Comparison of ENCODE assay signal across 7 mouse cellular contexts in the genomic region with DNA sequence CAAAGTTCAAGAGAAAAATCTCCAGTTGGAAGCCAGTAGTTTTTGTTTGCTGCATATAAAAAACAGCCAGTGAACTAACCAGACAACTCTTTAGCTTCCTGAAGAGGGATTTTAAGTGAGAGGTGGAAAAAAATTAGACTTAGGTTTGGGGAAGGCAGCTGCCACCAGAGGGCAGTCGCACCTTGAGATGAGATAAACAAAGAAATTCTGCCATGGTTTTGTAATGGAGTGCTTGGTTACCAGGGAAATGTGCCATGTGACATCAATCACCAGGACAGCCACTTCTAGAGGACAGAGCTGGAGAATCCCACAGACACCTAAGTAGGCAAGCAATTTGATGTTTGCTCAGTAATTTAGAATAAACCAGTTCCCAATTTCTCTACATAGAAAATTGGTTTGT.
DNase-seq lines count a peak whose midpoint lies in the region; ATAC-seq and TF ChIP-seq lines count a peak whose summit lies in the region.

No protein-coding gene starts in this region.

- no peak overlapping the region for H3K4me2 ChIP-seq in midbrain, embryonic 16.5 days (ENCODE audit: low read length)

- no peaks in the 10 kb centered on the region for H3K36me3 ChIP-seq in ES-E14 (ENCODE audit: control insufficient read depth, insufficient read depth, low read length, poor library complexity, severe bottlenecking)
- H3K36me3 ChIP-seq in hindbrain, embryonic 10.5 days: no peaks in the 10 kb centered on the region
- no peaks in the 10 kb centered on the region for H3K36me3 ChIP-seq in midbrain, embryonic 16.5 days (ENCODE audit: control insufficient read depth, insufficient read depth, low read length)

- no peaks in the 10 kb centered on the region for H3K27me3 ChIP-seq in hindbrain, embryonic 10.5 days (ENCODE audit: insufficient read depth, poor library complexity, severe bottlenecking)
- no peaks in the 10 kb centered on the region for H3K27me3 ChIP-seq in midbrain, embryonic 16.5 days (ENCODE audit: control insufficient read depth, insufficient read depth, low read depth, low read length)

- H3K9me3 ChIP-seq in ES-E14 (ENCODE audit: control insufficient read depth, insufficient read depth, low read depth, low read length): no peaks in the 10 kb centered on the region
- H3K9me3 ChIP-seq in hindbrain, embryonic 10.5 days: no peaks in the 10 kb centered on the region
- no peaks in the 10 kb centered on the region for H3K9me3 ChIP-seq in midbrain, embryonic 16.5 days (replicated peaks; ENCODE audit: control insufficient read depth, low read length, poor library complexity, severe bottlenecking)

- ATAC-seq in midbrain, embryonic 16.5 days: peak; percentile 78

- H3K4me3 ChIP-seq in ES-E14 (ENCODE audit: insufficient read depth in 1 of 2, low read depth in 1 of 2, low read length in 2 of 2, poor library complexity in 1 of 2, severe bottlenecking in 1 of 2): no peak overlapping the region
- H3K4me3 ChIP-seq in hindbrain, embryonic 10.5 days: no peak overlapping the region
- no peak overlapping the region for H3K4me3 ChIP-seq in midbrain, embryonic 16.5 days (ENCODE audit: low read depth, low read length)

- in situ Hi-C loops in ES-E14 (cut with MboI; ENCODE audit: low sequenced_read_pairs in 2 of 2, unreplicated experiment in 2 of 2): no loop called here

- H3K9ac ChIP-seq in ES-E14 (ENCODE audit: insufficient read depth, low read depth, low read length, poor library complexity, severe bottlenecking): no peak overlapping the region
- no peak overlapping the region for H3K9ac ChIP-seq in midbrain, embryonic 16.5 days (ENCODE audit: low read depth, low read length)

- no peaks in the 10 kb centered on the region for H3K4me1 ChIP-seq in ES-E14 (ENCODE audit: control insufficient read depth in 2 of 2, insufficient read depth in 2 of 2, low read length in 2 of 2, poor library complexity in 1 of 2)
- no peaks in the 10 kb centered on the region for H3K4me1 ChIP-seq in hindbrain, embryonic 10.5 days (replicated peaks)
- no peaks in the 10 kb centered on the region for H3K4me1 ChIP-seq in midbrain, embryonic 16.5 days (ENCODE audit: control insufficient read depth, insufficient read depth, low read length)

- H3K27ac ChIP-seq in ES-E14 (ENCODE audit: insufficient read depth, low read depth, low read length, poor library complexity, severe bottlenecking): no peak overlapping the region
- H3K27ac ChIP-seq in hindbrain, embryonic 10.5 days: no peak overlapping the region
- H3K27ac ChIP-seq in midbrain, embryonic 16.5 days (ENCODE audit: low read length): no peak overlapping the region

- peak; percentile 16 for DNase-seq in A20 (ENCODE audit: low read depth, low spot score)
- peak; percentile 60 for DNase-seq in ES-E14 (ENCODE audit: low read depth, low spot score)
- DNase-seq in cerebellum, postnatal 4 days (ENCODE audit: low spot score in 2 of 2): peak; percentile 54 to 58
- DNase-seq in hindbrain, embryonic 10.5 days (ENCODE audit: low spot score): peak; percentile 65
- DNase-seq in layer of hippocampus, postnatal 14 days (ENCODE audit: low spot score in 2 of 2): peak; percentile 36 to 39
- DNase-seq in spleen, postnatal 14 days (ENCODE audit: low spot score in 2 of 2): no peak

- WGBS in hindbrain, embryonic 10.5 days: 2% methylated on average over 1 of the region's 1 CpGs
- 0% methylated on average over 1 of the region's 1 CpGs for WGBS in midbrain, embryonic 16.5 days

TF ChIP-seq in ES-E14, 5 proteins besides CTCF, POLR2A, EP300 and RAD21:
- TF ChIP-seq ZNF384 (IDR thresholded peaks at IDR 0.05; ENCODE audit: low read depth, low read length) (0 out of 2 replicates have a peak, but pooled peaks have one; percentile 21), ZC3H11A (IDR thresholded peaks at IDR 0.05; ENCODE audit: borderline replicate concordance, low read depth, low read length) (peak; percentile 91), CHD2 (IDR thresholded peaks at IDR 0.05; ENCODE audit: low read depth, low read length) (no peak)

Comparison
In these comparisons a context has a peak if more than half of its experiments do, and no peak if none do; other contexts are left out.
1. DNase-seq: peak in A20 (single experiment), ES-E14 (single experiment), cerebellum, postnatal 4 days (2 of 2), hindbrain, embryonic 10.5 days (single experiment) and layer of hippocampus, postnatal 14 days (2 of 2); none in spleen, postnatal 14 days (0 of 2).